Mouse (Mus musculus): ENCODE measurements around the gene Galnt7. TPM values are rescaled to one million over a fixed set of nuclear protein-coding genes. Genes with fewer than 3 reads are reported as not detected.

Gene Galnt7
- total RNA-seq, 4 experiments from 2014 or later, result 1.6 to 2.2 (median 1.7) TPM

GRCm38 (mm10) chr8:57503641-57504040 is 149.2 kb downstream of the Galnt7 start:
- DNase-seq (ENCODE audit: low spot score in 2 of 2), result peak in 1 of 2 experiments; percentile 11

- no peak for DNase-seq (ENCODE audit: low spot score in 2 of 2)
These were observed 153.9 kb downstream of the Galnt7 start for GRCm38 (mm10) chr8:57498847-57499511.

GRCm38 (mm10) chr8:57498494-57498846 is 154.4 kb downstream of the Galnt7 start:
- no peak for DNase-seq (ENCODE audit: low spot score in 2 of 2)

- no peak for DNase-seq (ENCODE audit: low spot score in 2 of 2)
These were observed 161.0 kb downstream of the Galnt7 start for GRCm38 (mm10) chr8:57491873-57492272.

- no peak for DNase-seq (ENCODE audit: low spot score in 2 of 2)
These were observed 162.9 kb downstream of the Galnt7 start for GRCm38 (mm10) chr8:57489896-57490295.

GRCm38 (mm10) chr8:57489366-57489765 is 163.5 kb downstream of the Galnt7 start:
- no peak for DNase-seq (ENCODE audit: low spot score in 2 of 2)

GRCm38 (mm10) chr8:57488312-57488765 is 164.5 kb downstream of the Galnt7 start:
- peak; percentile 33 to 39 for DNase-seq (ENCODE audit: low spot score in 2 of 2)

GRCm38 (mm10) chr8:57487441-57488155 is 165.2 kb downstream of the Galnt7 start, which contains the start of gene Sap30:
Gene Sap30, minus strand, starts transcription at chr8:57487860.
- peak; percentile 97 to 98 for DNase-seq (ENCODE audit: low spot score in 2 of 2)

- peak in 1 of 2 experiments; percentile 16 for DNase-seq (ENCODE audit: low spot score in 2 of 2)
These were observed 166.1 kb downstream of the Galnt7 start for GRCm38 (mm10) chr8:57486491-57487440.

- no peak for DNase-seq (ENCODE audit: low spot score in 2 of 2)
These were observed 172.2 kb downstream of the Galnt7 start for GRCm38 (mm10) chr8:57480606-57481005.

- DNase-seq (ENCODE audit: low spot score in 2 of 2), result no peak
These were observed 173.1 kb downstream of the Galnt7 start for GRCm38 (mm10) chr8:57479700-57480099.

GRCm38 (mm10) chr8:57478406-57478805 is 174.4 kb downstream of the Galnt7 start:
- no peak for DNase-seq (ENCODE audit: low spot score in 2 of 2)

Other genes with a start within 250 kb of the Galnt7 start
- not detected for gene Scrg1, start 197.1 kb downstream of the Galnt7 start, total RNA-seq (2022)
- 10 to 100 TPM in 3 of 4 experiments, 1 to 10 TPM in 1; 8.7 to 11.0 (median 10.6) TPM for gene Sap30, start 165.2 kb downstream of the Galnt7 start, total RNA-seq (2022)
- gene Hmgb2, start 141.1 kb downstream of the Galnt7 start, total RNA-seq (2022), result 1 to 10 TPM; 2.5 to 6.5 (median 4.8) TPM

All from gastrocnemius, adult 8-10 months (tissue).